Mouse (Mus musculus) T-cell, adult 2 months (primary cell): ENCODE results near the gene Med9.
"Not testable (repeated sequence)": the region's sequence is repeated elsewhere in the genome, so short reads cannot be mapped to it uniquely, and the experiment has no call there.

ENCODE experiments used
- DNase-seq: peaks from one replicate; pipeline ENCODE4 v3.0.0; 2022; ENCODE audit warnings: low spot score

The Med9 gene

GRCm38 (mm10) chr11:59944855-59945254, 3.2 kb upstream of the Med9 start:
- DNase-seq = not testable (repeated sequence)

GRCm38 (mm10) chr11:59948401-59948767, 378 bp downstream of the Med9 start:
- DNase-seq = no peak

- no peak for DNase-seq
Observed at GRCm38 (mm10) chr11:59952892-59953291, 4.9 kb downstream of the Med9 start.

- DNase-seq = no peak
Observed at GRCm38 (mm10) chr11:59956749-59957148, 8.7 kb downstream of the Med9 start.

GRCm38 (mm10) chr11:59959453-59959852, 11.4 kb downstream of the Med9 start:
- no peak for DNase-seq

GRCm38 (mm10) chr11:59960476-59961337, 12.7 kb downstream of the Med9 start:
- no peak for DNase-seq

GRCm38 (mm10) chr11:59961338-59961875, 13.4 kb downstream of the Med9 start:
- DNase-seq = no peak

GRCm38 (mm10) chr11:59962590-59962989, 14.6 kb downstream of the Med9 start:
- no peak for DNase-seq

- no peak for DNase-seq
Observed at GRCm38 (mm10) chr11:59963364-59964162, 15.6 kb downstream of the Med9 start.

GRCm38 (mm10) chr11:59964163-59964758, 16.3 kb downstream of the Med9 start:
- no peak for DNase-seq

GRCm38 (mm10) chr11:59964818-59965217, 16.8 kb downstream of the Med9 start, which contains the start of gene Rasd1:
Gene Rasd1 (minus strand): TSS chr11:59964944.
- DNase-seq = peak; percentile 46

GRCm38 (mm10) chr11:59965227-59966101, 17.5 kb downstream of the Med9 start:
- DNase-seq = peak; percentile 39

GRCm38 (mm10) chr11:59966102-59966483, 18.1 kb downstream of the Med9 start:
- DNase-seq = no peak

- no peak for DNase-seq
Observed at GRCm38 (mm10) chr11:59967765-59968164, 19.8 kb downstream of the Med9 start.

- DNase-seq = no peak
Observed at GRCm38 (mm10) chr11:59970780-59971179, 22.8 kb downstream of the Med9 start.

- DNase-seq = no peak
Observed at GRCm38 (mm10) chr11:59971691-59972090, 23.7 kb downstream of the Med9 start.

- no peak for DNase-seq
Observed at GRCm38 (mm10) chr11:59973389-59973788, 25.4 kb downstream of the Med9 start.

GRCm38 (mm10) chr11:59975241-59975640, 27.2 kb downstream of the Med9 start:
- no peak for DNase-seq

- no peak for DNase-seq
Observed at GRCm38 (mm10) chr11:59977831-59978230, 29.8 kb downstream of the Med9 start.

- no peak for DNase-seq
Observed at GRCm38 (mm10) chr11:59989406-59989805, 41.4 kb downstream of the Med9 start.

- DNase-seq = no peak
Observed at GRCm38 (mm10) chr11:59991365-59991764, 43.4 kb downstream of the Med9 start.
